12 mouse cellular contexts compared by ENCODE assay signal in genomic region chr5:135901354-135902095, GRCm38 (mm10). TPM values are rescaled to one million over a fixed set of nuclear protein-coding genes. Genes with fewer than 3 reads are reported as not detected.
DNase-seq lines count a peak whose midpoint lies in the region; ATAC-seq and TF ChIP-seq lines count a peak whose summit lies in the region.
"Had no signal": no experiment of that assay in that cellular context is flagged by ENCODE, and none has a peak within 500 bp of the region (broad histone marks: within the 10 kb centered on the region; RNA-seq: fewer than 3 reads in every experiment).

No protein-coding gene starts in this region.

- no peak for TF ChIP-seq POLR2A in cortical plate, adult 2 months (IDR thresholded peaks at IDR 0.05; ENCODE audit: extremely low read depth, insufficient read depth, low read length)

- no peak for DNase-seq in forebrain, postnatal 0 days
- DNase-seq in neural tube, embryonic 10.5 days (ENCODE audit: extremely low spot score, low spot score) = no peak
- peak; percentile 30 for DNase-seq in thymus, postnatal 25 days
- no peak for DNase-seq in retina, postnatal 1 day
- no peak for DNase-seq in adrenal gland, adult 8-10 months
- DNase-seq: cerebellum, adult 9-11 months; layer of hippocampus, adult 9-11 months had no signal

- ATAC-seq in forebrain, postnatal 0 days = no peak
- ATAC-seq in forebrain, embryonic 16.5 days = no peak
- ATAC-seq in neural tube, embryonic 15.5 days (ENCODE audit: low FRiP score) = no peak

- H3K9me3 ChIP-seq in forebrain, postnatal 0 days (ENCODE audit: low read length) = no peaks in the 10 kb centered on the region
- H3K9me3 ChIP-seq in forebrain, embryonic 16.5 days (ENCODE audit: control insufficient read depth, low read length) = no peaks in the 10 kb centered on the region
- H3K9me3 ChIP-seq in neural tube, embryonic 15.5 days (replicated peaks) = no peaks in the 10 kb centered on the region
- H3K9me3 ChIP-seq: midbrain, embryonic 12.5 days had no signal

- H3K4me2 ChIP-seq in forebrain, postnatal 0 days (ENCODE audit: low read depth) = no peak overlapping the region
- no peak overlapping the region for H3K4me2 ChIP-seq in forebrain, embryonic 16.5 days (ENCODE audit: low read length)
- H3K4me2 ChIP-seq in neural tube, embryonic 15.5 days = no peak overlapping the region
- H3K4me2 ChIP-seq: hindbrain, embryonic 14.5 days; midbrain, embryonic 12.5 days had no signal

- H3K27me3 ChIP-seq in forebrain, postnatal 0 days (ENCODE audit: insufficient read depth, low read length) = no peaks in the 10 kb centered on the region
- H3K27me3 ChIP-seq in forebrain, embryonic 16.5 days (replicated peaks; ENCODE audit: control insufficient read depth, insufficient read depth, low read length) = no peaks in the 10 kb centered on the region
- H3K27me3 ChIP-seq in neural tube, embryonic 15.5 days (replicated peaks) = no peaks in the 10 kb centered on the region
- H3K27me3 ChIP-seq: midbrain, embryonic 12.5 days had no signal

- H3K4me3 ChIP-seq in forebrain, postnatal 0 days (ENCODE audit: low read depth, low read length) = no peak overlapping the region
- H3K4me3 ChIP-seq in forebrain, embryonic 16.5 days (replicated peaks; ENCODE audit: low read length) = no peak overlapping the region
- no peak overlapping the region for H3K4me3 ChIP-seq in neural tube, embryonic 15.5 days (replicated peaks)
- no peak overlapping the region for H3K4me3 ChIP-seq in cortical plate, adult 2 months (ENCODE audit: insufficient read depth, low read length)
- H3K4me3 ChIP-seq: midbrain, embryonic 12.5 days had no signal

- TF ChIP-seq CTCF in forebrain, postnatal 0 days (IDR thresholded peaks at IDR 0.05; ENCODE audit: low read depth) = peak; percentile 49
- TF ChIP-seq CTCF in cortical plate, adult 2 months (IDR thresholded peaks at IDR 0.05; ENCODE audit: extremely low read depth, insufficient read depth, low read length) = 0 out of 2 replicates have a peak, but pooled peaks have one; percentile 9

- WGBS in forebrain, postnatal 0 days = 64% methylated on average over 6 of the region's 6 CpGs
- WGBS in forebrain, embryonic 16.5 days = 69% methylated on average over 6 of the region's 6 CpGs
- 65% methylated on average over 6 of the region's 6 CpGs for WGBS in neural tube, embryonic 15.5 days

- no peak overlapping the region for H3K27ac ChIP-seq in forebrain, postnatal 0 days (ENCODE audit: low read depth, low read length)
- no peak overlapping the region for H3K27ac ChIP-seq in forebrain, embryonic 16.5 days (ENCODE audit: low read length)
- H3K27ac ChIP-seq in neural tube, embryonic 15.5 days (replicated peaks) = 0 out of 2 replicates have a peak overlapping the region, but pooled peaks have one; percentile 5
- no peak overlapping the region for H3K27ac ChIP-seq in cortical plate, adult 2 months (ENCODE audit: insufficient read depth, low read length)
- H3K27ac ChIP-seq: hindbrain, embryonic 14.5 days; midbrain, embryonic 12.5 days had no signal

- no peak overlapping the region for H3K9ac ChIP-seq in forebrain, postnatal 0 days
- H3K9ac ChIP-seq in forebrain, embryonic 16.5 days (replicated peaks; ENCODE audit: low read depth, low read length) = no peak overlapping the region
- no peak overlapping the region for H3K9ac ChIP-seq in neural tube, embryonic 15.5 days (replicated peaks)
- H3K9ac ChIP-seq: hindbrain, embryonic 14.5 days; midbrain, embryonic 12.5 days had no signal

- H3K36me3 ChIP-seq in forebrain, postnatal 0 days (ENCODE audit: insufficient read depth) = no peaks in the 10 kb centered on the region
- H3K36me3 ChIP-seq in forebrain, embryonic 16.5 days (ENCODE audit: control insufficient read depth, insufficient read depth) = no peaks in the 10 kb centered on the region
- 0 out of 2 replicates have a peak, but pooled peaks cover 1% of the 10 kb centered on the region for H3K36me3 ChIP-seq in neural tube, embryonic 15.5 days

- 0 out of 2 replicates have a peak, but pooled peaks cover 11% of the 10 kb centered on the region for H3K4me1 ChIP-seq in forebrain, postnatal 0 days (ENCODE audit: insufficient read depth)
- peaks cover 15% of the 10 kb centered on the region for H3K4me1 ChIP-seq in forebrain, embryonic 16.5 days (replicated peaks; ENCODE audit: control insufficient read depth, insufficient read depth, low read length)
- peaks cover 29% of the 10 kb centered on the region for H3K4me1 ChIP-seq in neural tube, embryonic 15.5 days
- H3K4me1 ChIP-seq in cortical plate, adult 2 months (ENCODE audit: control insufficient read depth, insufficient read depth, low read length) = peaks cover 2% of the 10 kb centered on the region; the same call in 1 of the 2 replicates

RNA-seq across cellular contexts. Expression of gene Hspb1, which starts 13.8 kb away (rescaled TPM):
- 9.8 and 11.5 TPM in 2 replicates for total RNA-seq in forebrain, postnatal 0 days (2014; rRNA removed)
- polyA plus RNA-seq in forebrain, postnatal 0 days (2015; fragmentation: Nextera tagmentation; extraction: Ambion mirVana) = 9.2 and 11.2 TPM in 2 replicates
- 7.3 and 9.6 TPM in 2 replicates for polyA plus RNA-seq in forebrain, embryonic 16.5 days (2015; fragmentation: Nextera tagmentation; extraction: Ambion mirVana)
- polyA plus RNA-seq in neural tube, embryonic 15.5 days (2015; fragmentation: Nextera tagmentation; extraction: Ambion mirVana) = 36.4 and 38.1 TPM in 2 replicates
- polyA plus RNA-seq in cortical plate, adult 2 months (2012; rRNA removed) = 27.6 and 27.8 TPM in 2 replicates
- total RNA-seq in adrenal gland, adult 8-10 months (2022) = 100 to 1,000 TPM; 113 to 288 (median 256) TPM

RNA-seq across cellular contexts. Expression of gene Ywhag, which starts 32.9 kb away (rescaled TPM):
- total RNA-seq in forebrain, postnatal 0 days (2014; rRNA removed) = 220 and 286 TPM in 2 replicates
- polyA plus RNA-seq in forebrain, postnatal 0 days (2015; fragmentation: Nextera tagmentation; extraction: Ambion mirVana) = 603 and 867 TPM in 2 replicates
- polyA plus RNA-seq in forebrain, embryonic 16.5 days (2015; fragmentation: Nextera tagmentation; extraction: Ambion mirVana) = 870 and 902 TPM in 2 replicates
- polyA plus RNA-seq in neural tube, embryonic 15.5 days (2015; fragmentation: Nextera tagmentation; extraction: Ambion mirVana) = 776 and 868 TPM in 2 replicates
- polyA plus RNA-seq in cortical plate, adult 2 months (2012; rRNA removed) = 516 and 534 TPM in 2 replicates
- total RNA-seq in adrenal gland, adult 8-10 months (2022) = 100 to 1,000 TPM; 434 to 601 (median 481) TPM
